Mouse (Mus musculus): Measurements from ENCODE around the gene Gtf2h5.

DNA sequence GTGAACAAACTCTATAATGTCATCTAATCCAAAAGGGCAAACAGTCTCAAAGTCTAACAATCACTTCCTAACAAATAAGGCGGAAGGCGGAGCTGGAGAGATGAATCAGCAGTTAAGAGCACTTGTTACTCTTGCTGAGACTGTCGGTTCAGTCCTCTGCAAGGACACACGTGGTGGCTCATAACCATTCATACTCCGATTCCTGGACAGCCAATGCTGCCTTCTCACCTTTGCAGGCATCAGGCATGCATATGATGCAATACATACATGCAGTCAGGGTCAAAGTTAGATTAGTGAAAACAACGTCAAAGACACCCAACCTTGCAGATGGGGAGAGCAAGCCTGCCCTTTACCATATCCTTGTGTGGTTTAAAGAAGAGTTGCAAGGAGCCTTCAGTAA, 12.0 kb downstream of the Gtf2h5 start:
- TF ChIP-seq CTCF (IDR thresholded peaks at IDR 0.05; ENCODE audit: borderline replicate concordance, extremely low read depth, insufficient read depth, insufficient read length) (no peak), POLR2A (IDR thresholded peaks at IDR 0.05; ENCODE audit: borderline replicate concordance, extremely low read depth, insufficient read depth, insufficient read length, poor library complexity, severe bottlenecking) (no peak)
